Mouse (Mus musculus): ENCODE data around the gene Acta1. TPM values are rescaled to one million over a fixed set of nuclear protein-coding genes. Genes with fewer than 3 reads are reported as not detected.
A peak's percentile ranks its signal among the peaks of the same experiment; 100 is the strongest.

The Acta1 gene
- total RNA-seq, 2 experiments from 2014 or later = 6.4 to 7.6 TPM

- no peak for DNase-seq
Measured at GRCm38 (mm10) chr8:123883094-123883493, 11.5 kb downstream of the Acta1 start.

GRCm38 (mm10) chr8:123882412-123882811 lies 12.1 kb downstream of the Acta1 start:
- no peak for DNase-seq

- no peak for DNase-seq
Measured at GRCm38 (mm10) chr8:123880821-123881350, 13.7 kb downstream of the Acta1 start.

- DNase-seq = peak in 1 of 2 experiments; percentile 38
Measured at GRCm38 (mm10) chr8:123880271-123880670, 14.3 kb downstream of the Acta1 start.

GRCm38 (mm10) chr8:123877865-123878264 lies 16.7 kb downstream of the Acta1 start:
- DNase-seq = no peak

- DNase-seq = no peak
Measured at GRCm38 (mm10) chr8:123874324-123874723, 20.2 kb downstream of the Acta1 start.

GRCm38 (mm10) chr8:123873364-123873763 lies 21.2 kb downstream of the Acta1 start:
- no peak for DNase-seq

GRCm38 (mm10) chr8:123872048-123872447 lies 22.5 kb downstream of the Acta1 start:
- DNase-seq = no peak

- DNase-seq = no peak
Measured at GRCm38 (mm10) chr8:123866971-123867370, 27.6 kb downstream of the Acta1 start.

GRCm38 (mm10) chr8:123865786-123866185 lies 28.8 kb downstream of the Acta1 start:
- no peak for DNase-seq

GRCm38 (mm10) chr8:123860386-123860785 lies 34.2 kb downstream of the Acta1 start:
- no peak for DNase-seq

GRCm38 (mm10) chr8:123859648-123860259 lies 34.8 kb downstream of the Acta1 start, which contains the start of gene Ccsap:
TSS of gene Ccsap (minus strand) at chr8:123860209.
- DNase-seq = peak; percentile 68 to 76

GRCm38 (mm10) chr8:123858941-123859647 lies 35.5 kb downstream of the Acta1 start:
- DNase-seq = peak; percentile 91

GRCm38 (mm10) chr8:123858574-123858940 lies 36.0 kb downstream of the Acta1 start:
- DNase-seq = no peak

GRCm38 (mm10) chr8:123857361-123857760 lies 37.2 kb downstream of the Acta1 start:
- DNase-seq = no peak

GRCm38 (mm10) chr8:123854733-123855475 lies 39.6 kb downstream of the Acta1 start:
- no peak for DNase-seq

GRCm38 (mm10) chr8:123854252-123854651 lies 40.3 kb downstream of the Acta1 start:
- no peak for DNase-seq

- DNase-seq = no peak
Measured at GRCm38 (mm10) chr8:123851590-123851989, 43.0 kb downstream of the Acta1 start.

- DNase-seq = no peak
Measured at GRCm38 (mm10) chr8:123849352-123849751, 45.2 kb downstream of the Acta1 start.

GRCm38 (mm10) chr8:123847546-123847945 lies 47.0 kb downstream of the Acta1 start:
- DNase-seq = no peak

- DNase-seq = no peak
Measured at GRCm38 (mm10) chr8:123846509-123846908, 48.0 kb downstream of the Acta1 start.

- no peak for DNase-seq
Measured at GRCm38 (mm10) chr8:123845991-123846390, 48.6 kb downstream of the Acta1 start.

- no peak for DNase-seq
Measured at GRCm38 (mm10) chr8:123845114-123845513, 49.4 kb downstream of the Acta1 start.

Data from layer of hippocampus, postnatal 36 days (tissue).